Mouse (Mus musculus) MEL (cell line): ENCODE results near the gene Lactbl1. TPM values are rescaled to one million over a fixed set of nuclear protein-coding genes. Genes with fewer than 3 reads are reported as not detected.

Source experiments
- polyA plus RNA-seq, 2 experiments: library from polyadenylated mRNA; stranded (reverse) in 1 of 2; unstranded in 1 of 2; fragments of >175 nt in 1 of 2; fragments of >200 nt in 1 of 2; gene quantifications; 2 replicates each; pipeline versions ENCODE4 v1.2.1 to v1.2.4; 2012; ENCODE audit warnings: low replicate concordance in 2 of 2, low read depth in 1 of 2; ENCODE audit not compliant: insufficient read length in 2 of 2, insufficient read depth in 1 of 2, missing spikeins in 1 of 2
- total RNA-seq: library from RNA; depleted of rRNA; stranded (reverse); fragments of 300-350 nt; gene quantifications from 2 replicates; pipeline ENCODE4 v1.2.3, GENCODE M21; 2012; rRNA removed

The Lactbl1 gene
- total and polyA plus RNA-seq, 3 experiments = not detected

Other genes with a start within 250 kb of the Lactbl1 start
- gene Htr1d, start 199.1 kb upstream of the Lactbl1 start, total RNA-seq = not detected in 2 replicates
- gene Htr1d, start 199.1 kb upstream of the Lactbl1 start, polyA plus RNA-seq = not detected
- gene 6030445D17Rik, start 160.4 kb upstream of the Lactbl1 start, total RNA-seq = 0.26 and 0.46 TPM in 2 replicates
- gene 6030445D17Rik, start 160.4 kb upstream of the Lactbl1 start, polyA plus RNA-seq = under 1 TPM in 1 of 2 experiments, not detected in 1; 0.77 TPM
- gene Luzp1, start 152.9 kb upstream of the Lactbl1 start, total RNA-seq = 7.3 and 7.5 TPM in 2 replicates
- gene Luzp1, start 152.9 kb upstream of the Lactbl1 start, polyA plus RNA-seq = 10 to 100 TPM in 1 of 2 experiments, not detected in 1; 13.4 TPM
- 60.7 and 66.5 TPM in 2 replicates for gene Kdm1a, start 19.9 kb upstream of the Lactbl1 start, total RNA-seq
- 10 to 100 TPM in 1 of 2 experiments, not detected in 1; 90.1 TPM for gene Kdm1a, start 19.9 kb upstream of the Lactbl1 start, polyA plus RNA-seq
- not detected in 2 replicates for gene Tex46, start 12.2 kb upstream of the Lactbl1 start, total RNA-seq
- gene Tex46, start 12.2 kb upstream of the Lactbl1 start, polyA plus RNA-seq = not detected
- 1.5 and 1.9 TPM in 2 replicates for gene Ephb2, start 213.4 kb downstream of the Lactbl1 start, total RNA-seq
- 1 to 10 TPM in 1 of 2 experiments, not detected in 1; 4.1 TPM for gene Ephb2, start 213.4 kb downstream of the Lactbl1 start, polyA plus RNA-seq